Mouse (Mus musculus): ENCODE measurements around the gene 4930442H23Rik. TPM values are rescaled to one million over a fixed set of nuclear protein-coding genes. Genes with fewer than 3 reads are reported as not detected.
A peak's percentile ranks its signal among the peaks of the same experiment; 100 is the strongest.

4930442H23Rik gene
- polyA plus RNA-seq, 1 experiment = not detected

- no peak for TF ChIP-seq POLR2A (IDR thresholded peaks at IDR 0.05; ENCODE audit: extremely low read depth, insufficient read depth, low read length)
- TF ChIP-seq CTCF (IDR thresholded peaks at IDR 0.05; ENCODE audit: extremely low read depth, insufficient read depth, low read length) = no peak
- H3K27ac ChIP-seq (ENCODE audit: insufficient read depth, low read length) = no peak overlapping the region
- H3K4me1 ChIP-seq (ENCODE audit: control insufficient read depth, insufficient read depth, low read length) = no peaks in the 10 kb centered on the region
- H3K4me3 ChIP-seq (ENCODE audit: insufficient read depth, low read length) = no peak overlapping the region
Measured at GRCm38 (mm10) chr10:81151261-81151660, 32.4 kb downstream of the 4930442H23Rik start.

GRCm38 (mm10) chr10:81146296-81146695 lies 37.4 kb downstream of the 4930442H23Rik start:
- Histone ChIP-seq H3K4me3 (ENCODE audit: insufficient read depth, low read length) (no peak overlapping the region), H3K27ac (ENCODE audit: insufficient read depth, low read length) (no peak overlapping the region), H3K4me1 (ENCODE audit: control insufficient read depth, insufficient read depth, low read length) (peaks cover 3% of the 10 kb centered on the region; the same call in 1 of the 2 replicates)
- no peak for TF ChIP-seq POLR2A (IDR thresholded peaks at IDR 0.05; ENCODE audit: extremely low read depth, insufficient read depth, low read length)
- no peak for TF ChIP-seq CTCF (IDR thresholded peaks at IDR 0.05; ENCODE audit: extremely low read depth, insufficient read depth, low read length)

GRCm38 (mm10) chr10:81145778-81146177 lies 37.9 kb downstream of the 4930442H23Rik start:
- H3K27ac ChIP-seq (ENCODE audit: insufficient read depth, low read length) = no peak overlapping the region
- peaks cover 3% of the 10 kb centered on the region; the same call in 1 of the 2 replicates for H3K4me1 ChIP-seq (ENCODE audit: control insufficient read depth, insufficient read depth, low read length)
- TF ChIP-seq POLR2A (IDR thresholded peaks at IDR 0.05; ENCODE audit: extremely low read depth, insufficient read depth, low read length) = no peak
- no peak for TF ChIP-seq CTCF (IDR thresholded peaks at IDR 0.05; ENCODE audit: extremely low read depth, insufficient read depth, low read length)
- H3K4me3 ChIP-seq (ENCODE audit: insufficient read depth, low read length) = no peak overlapping the region

GRCm38 (mm10) chr10:81145307-81145706 lies 38.3 kb downstream of the 4930442H23Rik start:
- H3K4me1 ChIP-seq (ENCODE audit: control insufficient read depth, insufficient read depth, low read length) = peaks cover 3% of the 10 kb centered on the region; the same call in 1 of the 2 replicates
- no peak overlapping the region for H3K4me3 ChIP-seq (ENCODE audit: insufficient read depth, low read length)
- no peak for TF ChIP-seq POLR2A (IDR thresholded peaks at IDR 0.05; ENCODE audit: extremely low read depth, insufficient read depth, low read length)
- TF ChIP-seq CTCF (IDR thresholded peaks at IDR 0.05; ENCODE audit: extremely low read depth, insufficient read depth, low read length) = no peak
- no peak overlapping the region for H3K27ac ChIP-seq (ENCODE audit: insufficient read depth, low read length)

GRCm38 (mm10) chr10:81144667-81145066 lies 39.0 kb downstream of the 4930442H23Rik start:
- TF ChIP-seq CTCF (IDR thresholded peaks at IDR 0.05; ENCODE audit: extremely low read depth, insufficient read depth, low read length) (no peak), POLR2A (IDR thresholded peaks at IDR 0.05; ENCODE audit: extremely low read depth, insufficient read depth, low read length) (no peak)
- Histone ChIP-seq H3K27ac (ENCODE audit: insufficient read depth, low read length) (no peak overlapping the region), H3K4me1 (ENCODE audit: control insufficient read depth, insufficient read depth, low read length) (peaks cover 3% of the 10 kb centered on the region; the same call in 1 of the 2 replicates), H3K4me3 (ENCODE audit: insufficient read depth, low read length) (no peak overlapping the region)

- peaks cover 7% of the 10 kb centered on the region for H3K4me1 ChIP-seq (ENCODE audit: control insufficient read depth, insufficient read depth, low read length)
- TF ChIP-seq CTCF (IDR thresholded peaks at IDR 0.05; ENCODE audit: extremely low read depth, insufficient read depth, low read length) (no peak), POLR2A (IDR thresholded peaks at IDR 0.05; ENCODE audit: extremely low read depth, insufficient read depth, low read length) (no peak)
- H3K4me3 ChIP-seq (ENCODE audit: insufficient read depth, low read length) = no peak overlapping the region
- no peak overlapping the region for H3K27ac ChIP-seq (ENCODE audit: insufficient read depth, low read length)
Measured at GRCm38 (mm10) chr10:81143845-81144437, 39.7 kb downstream of the 4930442H23Rik start.

- Histone ChIP-seq H3K4me3 (ENCODE audit: insufficient read depth, low read length) (no peak overlapping the region), H3K27ac (ENCODE audit: insufficient read depth, low read length) (no peak overlapping the region), H3K4me1 (ENCODE audit: control insufficient read depth, insufficient read depth, low read length) (peaks cover 9% of the 10 kb centered on the region)
- no peak for TF ChIP-seq CTCF (IDR thresholded peaks at IDR 0.05; ENCODE audit: extremely low read depth, insufficient read depth, low read length)
- TF ChIP-seq POLR2A (IDR thresholded peaks at IDR 0.05; ENCODE audit: extremely low read depth, insufficient read depth, low read length) = no peak
Measured at GRCm38 (mm10) chr10:81143157-81143633, 40.5 kb downstream of the 4930442H23Rik start.

- H3K4me3 ChIP-seq (ENCODE audit: insufficient read depth, low read length) = no peak overlapping the region
- H3K4me1 ChIP-seq (ENCODE audit: control insufficient read depth, insufficient read depth, low read length) = peaks cover 9% of the 10 kb centered on the region
- no peak overlapping the region for H3K27ac ChIP-seq (ENCODE audit: insufficient read depth, low read length)
- TF ChIP-seq CTCF (IDR thresholded peaks at IDR 0.05; ENCODE audit: extremely low read depth, insufficient read depth, low read length) (no peak), POLR2A (IDR thresholded peaks at IDR 0.05; ENCODE audit: extremely low read depth, insufficient read depth, low read length) (no peak)
Measured at GRCm38 (mm10) chr10:81142551-81142981, 41.1 kb downstream of the 4930442H23Rik start.

- 0 out of 2 replicates have a peak overlapping the region, but pooled peaks have one; percentile 17 for H3K27ac ChIP-seq (ENCODE audit: insufficient read depth, low read length)
- TF ChIP-seq CTCF (IDR thresholded peaks at IDR 0.05; ENCODE audit: extremely low read depth, insufficient read depth, low read length) (no peak), POLR2A (IDR thresholded peaks at IDR 0.05; ENCODE audit: extremely low read depth, insufficient read depth, low read length) (no peak)
- no peak overlapping the region for H3K4me3 ChIP-seq (ENCODE audit: insufficient read depth, low read length)
- H3K4me1 ChIP-seq (ENCODE audit: control insufficient read depth, insufficient read depth, low read length) = peaks cover 9% of the 10 kb centered on the region
Measured at GRCm38 (mm10) chr10:81141455-81142210, 42.0 kb downstream of the 4930442H23Rik start.

All from cortical plate, adult 2 months (tissue).